28 mouse cellular contexts compared by ENCODE assay signal in the genomic region with DNA sequence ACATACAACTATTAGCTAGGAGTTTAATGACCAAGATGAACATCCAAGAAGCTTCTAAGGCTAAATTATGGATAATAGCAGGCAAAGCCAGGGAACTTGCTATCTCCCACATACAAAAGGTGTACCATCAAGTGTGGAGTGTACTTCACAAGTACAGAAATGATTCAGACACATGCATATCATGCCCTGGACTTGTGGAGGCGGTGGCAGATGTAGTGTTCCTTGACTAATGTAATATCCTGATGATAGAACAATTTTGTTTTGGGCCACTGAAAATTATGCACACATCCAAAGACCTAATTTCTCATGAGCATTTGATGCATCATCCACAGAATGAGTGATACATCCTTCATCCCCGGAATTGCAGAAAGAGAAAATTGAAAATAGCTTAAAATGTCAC. TPM values are rescaled to one million over a fixed set of nuclear protein-coding genes. Genes with fewer than 3 reads are reported as not detected.
"Had no signal": no experiment of that assay in that cellular context is flagged by ENCODE, and none has a peak within 500 bp of the region (broad histone marks: within the 10 kb centered on the region; RNA-seq: fewer than 3 reads in every experiment).

No protein-coding gene starts in this region.

- DNase-seq: forebrain, postnatal 0 days; gastrocnemius, postnatal 14 days; gastrocnemius, postnatal 36 days; heart, adult 11 months; heart, adult 2 months; heart, postnatal 14 days; heart, postnatal 36 days; kidney, adult 11 months; kidney, adult 2 months; kidney, adult 9 months; kidney, postnatal 14 days; kidney, postnatal 36 days; layer of hippocampus, postnatal 36 days; left cerebral cortex, postnatal 4 days had no signal

- H3K27ac ChIP-seq: heart, adult 2 months; heart, embryonic 13.5 days; heart, embryonic 15.5 days; hindbrain, embryonic 13.5 days; hindbrain, embryonic 15.5 days; hindbrain, postnatal 0 days; kidney, embryonic 15.5 days; kidney, postnatal 0 days; limb, embryonic 13.5 days; limb, embryonic 15.5 days; liver, embryonic 12.5 days; liver, embryonic 14.5 days had no signal

- H3K4me3 ChIP-seq: heart, adult 2 months; heart, embryonic 13.5 days; heart, embryonic 15.5 days; hindbrain, embryonic 13.5 days; hindbrain, embryonic 15.5 days; kidney, embryonic 15.5 days; limb, embryonic 13.5 days; limb, embryonic 15.5 days; liver, embryonic 12.5 days had no signal

RNA-seq across cellular contexts. Expression of gene Gm5136, which starts 43.8 kb away (rescaled TPM):
- total RNA-seq: gastrocnemius, adult 18-20 months; gastrocnemius, adult 8-10 months; gastrocnemius, postnatal 14 days; gastrocnemius, postnatal 36 days; heart, adult 2 months; heart, postnatal 14 days; heart, postnatal 36 days; hematopoietic stem cell, adult 5-6 weeks; hindbrain, postnatal 0 days had no signal
